27 mouse cellular contexts compared by ENCODE assay signal in the genomic region with DNA sequence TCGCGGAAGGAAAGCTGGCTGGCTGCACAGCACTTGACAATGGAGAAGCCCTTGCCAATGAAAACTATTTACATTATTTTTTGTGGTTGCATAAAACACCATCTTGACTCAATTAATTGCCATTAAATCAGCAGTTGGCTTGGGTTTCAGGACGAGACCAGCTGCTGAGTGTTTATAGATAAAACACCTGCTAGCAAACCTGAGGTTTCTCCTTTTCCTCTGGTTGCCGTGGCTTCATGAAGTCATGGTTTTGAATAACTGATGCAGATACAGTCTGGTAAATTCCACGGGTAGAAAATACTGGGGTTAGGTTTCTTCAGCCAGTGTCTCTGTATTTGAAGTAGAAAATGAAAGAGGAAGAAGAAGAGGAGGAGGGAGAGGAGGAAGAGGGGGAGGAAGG. TPM values are rescaled to one million over a fixed set of nuclear protein-coding genes. Genes with fewer than 3 reads are reported as not detected.
DNase-seq lines count a peak whose midpoint lies in the region; ATAC-seq and TF ChIP-seq lines count a peak whose summit lies in the region.
"Had no signal": no experiment of that assay in that cellular context is flagged by ENCODE, and none has a peak within 500 bp of the region (broad histone marks: within the 10 kb centered on the region; RNA-seq: fewer than 3 reads in every experiment).

No protein-coding gene starts in this region.

- no peak for ATAC-seq in limb, embryonic 14.5 days (ENCODE audit: low FRiP score, low read depth)
- no peak for ATAC-seq in forebrain, embryonic 16.5 days
- ATAC-seq: activated CD4-positive, CD25-positive, alpha-beta regulatory T cell, adult 4 months; forebrain, postnatal 0 days; Patski had no signal

- WGBS in limb, embryonic 14.5 days = 29% methylated on average over 5 of the region's 5 CpGs
- WGBS in limb, embryonic 10.5 days = 74% methylated on average over 5 of the region's 5 CpGs
- WGBS in thymus, adult 2 months = 20% methylated on average over 5 of the region's 5 CpGs
- 30% methylated on average over 5 of the region's 5 CpGs for WGBS in forebrain, embryonic 16.5 days

- intact Hi-C loops in left cerebral cortex, postnatal 14 days (cut with DNase I) = loop anchor here (1.0 to 2.0 kb wide), 2 partner anchors 75 to 297 kb away; no protein-coding TSS in a partner anchor

- no peak for TF ChIP-seq POLR2A in limb, embryonic 14.5 days (IDR thresholded peaks at IDR 0.05; ENCODE audit: borderline replicate concordance, extremely low read depth, insufficient read depth, insufficient read length)
- TF ChIP-seq POLR2A in thymus, adult 2 months (IDR thresholded peaks at IDR 0.05; ENCODE audit: control insufficient read depth, extremely low read depth, insufficient read depth, low read length, poor library complexity) = no peak
- no peak for TF ChIP-seq POLR2A in brain, embryonic 14.5 days (IDR thresholded peaks at IDR 0.05; ENCODE audit: borderline replicate concordance, extremely low read depth, insufficient read depth, insufficient read length, poor library complexity, severe bottlenecking)

- no peaks in the 10 kb centered on the region for H3K36me3 ChIP-seq in limb, embryonic 14.5 days (ENCODE audit: control insufficient read depth, insufficient read depth, low read length)
- no peaks in the 10 kb centered on the region for H3K36me3 ChIP-seq in limb, embryonic 10.5 days
- no peaks in the 10 kb centered on the region for H3K36me3 ChIP-seq in thymus, adult 2 months (ENCODE audit: control insufficient read depth, insufficient read depth, low read length)
- no peaks in the 10 kb centered on the region for H3K36me3 ChIP-seq in forebrain, embryonic 16.5 days (ENCODE audit: control insufficient read depth, insufficient read depth)
- H3K36me3 ChIP-seq: embryonic facial prominence, embryonic 12.5 days; forebrain, embryonic 12.5 days; G1E; heart, embryonic 12.5 days; hindbrain, embryonic 10.5 days had no signal

- no peak for DNase-seq in limb, embryonic 14.5 days (ENCODE audit: low spot score)
- no peak for DNase-seq in limb, embryonic 10.5 days (ENCODE audit: low spot score)
- no peak for DNase-seq in thymus, adult 2 months
- no peak for DNase-seq in thymus, adult 18-20 months
- DNase-seq in brain, embryonic 14.5 days (ENCODE audit: low read depth) = peak; percentile 32
- no peak for DNase-seq in left cerebral cortex, postnatal 14 days (ENCODE audit: low spot score in 2 of 2)
- DNase-seq in adrenal gland, postnatal 10 days = no peak
- DNase-seq: adrenal gland, postnatal 36 days; cerebellum, adult 11 months; cerebellum, adult 8-10 months; cerebellum, postnatal 14 days; embryo, embryonic 11 days; forebrain, postnatal 0 days; gastrocnemius, postnatal 14 days; heart, adult 2 months had no signal

- no peak overlapping the region for H3K4me2 ChIP-seq in limb, embryonic 14.5 days (replicated peaks; ENCODE audit: low read depth, low read length, severe bottlenecking)
- no peak overlapping the region for H3K4me2 ChIP-seq in forebrain, embryonic 16.5 days (ENCODE audit: low read length)
- H3K4me2 ChIP-seq: embryonic facial prominence, embryonic 12.5 days; forebrain, embryonic 12.5 days; heart, embryonic 12.5 days; hindbrain, embryonic 14.5 days had no signal

- 0 out of 2 replicates have a peak, but pooled peaks cover 5% of the 10 kb centered on the region for H3K4me1 ChIP-seq in limb, embryonic 14.5 days (ENCODE audit: control insufficient read depth, insufficient read depth, low read length)
- peaks cover 10% of the 10 kb centered on the region for H3K4me1 ChIP-seq in limb, embryonic 10.5 days
- H3K4me1 ChIP-seq in thymus, adult 2 months (replicated peaks; ENCODE audit: control insufficient read depth, insufficient read depth, low read length) = peaks cover 16% of the 10 kb centered on the region
- H3K4me1 ChIP-seq in forebrain, embryonic 16.5 days (replicated peaks; ENCODE audit: control insufficient read depth, insufficient read depth, low read length) = peaks cover 13% of the 10 kb centered on the region

- 0 out of 2 replicates have a peak overlapping the region, but pooled peaks have one; percentile 4 for H3K9ac ChIP-seq in limb, embryonic 14.5 days (ENCODE audit: low read depth, low read length, severe bottlenecking)
- no peak overlapping the region for H3K9ac ChIP-seq in forebrain, embryonic 16.5 days (replicated peaks; ENCODE audit: low read depth, low read length)
- H3K9ac ChIP-seq: embryonic facial prominence, embryonic 12.5 days; forebrain, embryonic 12.5 days; forebrain, postnatal 0 days; heart, embryonic 12.5 days; hindbrain, embryonic 14.5 days had no signal

- H3K27ac ChIP-seq in limb, embryonic 14.5 days (replicated peaks; ENCODE audit: low read depth, low read length) = no peak overlapping the region
- H3K27ac ChIP-seq in limb, embryonic 10.5 days = no peak overlapping the region
- peak overlapping the region; percentile 34; the same call in 1 of the 2 replicates for H3K27ac ChIP-seq in thymus, adult 2 months (ENCODE audit: control insufficient read depth, insufficient read depth, low read length)
- no peak overlapping the region for H3K27ac ChIP-seq in forebrain, embryonic 16.5 days (ENCODE audit: low read length)
- H3K27ac ChIP-seq: embryonic facial prominence, embryonic 12.5 days; forebrain, embryonic 12.5 days; heart, adult 2 months; hindbrain, embryonic 10.5 days; hindbrain, embryonic 14.5 days had no signal

- no peak overlapping the region for H3K4me3 ChIP-seq in limb, embryonic 14.5 days (replicated peaks; ENCODE audit: low read length)
- no peak overlapping the region for H3K4me3 ChIP-seq in limb, embryonic 10.5 days
- H3K4me3 ChIP-seq in thymus, adult 2 months (ENCODE audit: control insufficient read depth, insufficient read depth, low read length) = no peak overlapping the region
- no peak overlapping the region for H3K4me3 ChIP-seq in forebrain, embryonic 16.5 days (replicated peaks; ENCODE audit: low read length)
- H3K4me3 ChIP-seq: embryonic facial prominence, embryonic 12.5 days; forebrain, embryonic 12.5 days; heart, adult 2 months; heart, embryonic 12.5 days; hindbrain, embryonic 10.5 days had no signal

- H3K9me3 ChIP-seq in limb, embryonic 14.5 days (ENCODE audit: control insufficient read depth, low read length) = no peaks in the 10 kb centered on the region
- no peaks in the 10 kb centered on the region for H3K9me3 ChIP-seq in limb, embryonic 10.5 days (replicated peaks)
- no peaks in the 10 kb centered on the region for H3K9me3 ChIP-seq in forebrain, embryonic 16.5 days (ENCODE audit: control insufficient read depth, low read length)
- H3K9me3 ChIP-seq: embryonic facial prominence, embryonic 12.5 days; forebrain, embryonic 12.5 days; G1E; heart, embryonic 12.5 days; hindbrain, embryonic 10.5 days had no signal

- TF ChIP-seq CTCF in thymus, adult 2 months (IDR thresholded peaks at IDR 0.05; ENCODE audit: borderline replicate concordance, control insufficient read depth, extremely low read depth, insufficient read depth, low read length, poor library complexity) = no peak
- no peak for TF ChIP-seq CTCF in brain, embryonic 14.5 days (IDR thresholded peaks at IDR 0.05; ENCODE audit: borderline replicate concordance, extremely low read depth, insufficient read depth, insufficient read length)

- H3K27me3 ChIP-seq in limb, embryonic 14.5 days (ENCODE audit: control insufficient read depth, insufficient read depth, low read length) = peaks cover 14% of the 10 kb centered on the region
- peaks cover 74% of the 10 kb centered on the region for H3K27me3 ChIP-seq in limb, embryonic 10.5 days (ENCODE audit: low read depth, poor library complexity, severe bottlenecking)
- no peaks in the 10 kb centered on the region for H3K27me3 ChIP-seq in thymus, adult 2 months (ENCODE audit: control insufficient read depth, insufficient read depth, low read length)
- peaks cover 49% of the 10 kb centered on the region for H3K27me3 ChIP-seq in forebrain, embryonic 16.5 days (replicated peaks; ENCODE audit: control insufficient read depth, insufficient read depth, low read length)
- H3K27me3 ChIP-seq: Patski had no signal

RNA-seq across cellular contexts. Expression of gene Cfap77, which starts 2.9 kb away (rescaled TPM):
- polyA plus RNA-seq in limb, embryonic 14.5 days (2012; rRNA removed) = 0.60 and 0.88 TPM in 2 replicates
- polyA plus RNA-seq in limb, embryonic 14.5 days (2014; fragmentation: Nextera tagmentation; extraction: Ambion mirVana) = 0.29 and 0.39 TPM in 2 replicates
- 0.29 and 0.44 TPM in 2 replicates for polyA plus RNA-seq in limb, embryonic 10.5 days (2016; fragmentation: Nextera tagmentation; extraction: Ambion mirVana)
- polyA plus RNA-seq in thymus, adult 2 months (2012; rRNA removed) = 0.38 and 0.48 TPM in 2 replicates
- polyA plus RNA-seq in brain, embryonic 14.5 days (2012; rRNA removed) = 0.79 and 1.8 TPM in 2 replicates
- polyA plus RNA-seq in forebrain, embryonic 16.5 days (2015; fragmentation: Nextera tagmentation; extraction: Ambion mirVana) = 0.20 TPM in 1 of 2 replicates, not detected in the other
- total RNA-seq in left cerebral cortex, postnatal 14 days (2021) = under 1 TPM; 0.40 to 0.62 TPM
- under 1 TPM; 0.42 to 0.66 TPM for total RNA-seq in adrenal gland, postnatal 10 days (2021)
- total RNA-seq: common myeloid progenitor, adult 5-6 weeks; gastrocnemius, adult 18-20 months; gastrocnemius, postnatal 14 days; heart, adult 2 months; heart, postnatal 25 days had no signal

RNA-seq across cellular contexts. Expression of gene Ttf1, which starts 8.1 kb away (rescaled TPM):
- 13.0 and 13.4 TPM in 2 replicates for polyA plus RNA-seq in limb, embryonic 14.5 days (2012; rRNA removed)
- 8.2 and 9.5 TPM in 2 replicates for polyA plus RNA-seq in limb, embryonic 14.5 days (2014; fragmentation: Nextera tagmentation; extraction: Ambion mirVana)
- polyA plus RNA-seq in limb, embryonic 10.5 days (2016; fragmentation: Nextera tagmentation; extraction: Ambion mirVana) = 10.3 and 12.5 TPM in 2 replicates
- 12.2 and 12.7 TPM in 2 replicates for polyA plus RNA-seq in thymus, adult 2 months (2012; rRNA removed)
- 16.5 and 16.6 TPM in 2 replicates for polyA plus RNA-seq in brain, embryonic 14.5 days (2012; rRNA removed)
- 9.6 and 9.8 TPM in 2 replicates for polyA plus RNA-seq in forebrain, embryonic 16.5 days (2015; fragmentation: Nextera tagmentation; extraction: Ambion mirVana)
- total RNA-seq in left cerebral cortex, postnatal 14 days (2021) = 10 to 100 TPM in 1 of 2 experiments, 1 to 10 TPM in 1; 10.0 to 10.7 TPM
- total RNA-seq in adrenal gland, postnatal 10 days (2021) = 10 to 100 TPM in 1 of 2 experiments, 1 to 10 TPM in 1; 9.8 to 13.3 TPM
